7 mouse cellular contexts compared by ENCODE assay signal in genomic region chr9:57942039-57942438, GRCm38 (mm10). TPM values are rescaled to one million over a fixed set of nuclear protein-coding genes. Genes with fewer than 3 reads are reported as not detected.
A peak's percentile ranks its signal among the peaks of the same experiment; 100 is the strongest.
DNase-seq lines count a peak whose midpoint lies in the region; ATAC-seq and TF ChIP-seq lines count a peak whose summit lies in the region.

No protein-coding gene starts in this region.

- no peak overlapping the region for H3K9ac ChIP-seq in lung, embryonic 14.5 days
- H3K9ac ChIP-seq in intestine, postnatal 0 days (ENCODE audit: low read depth, low read length), result no peak overlapping the region

- ATAC-seq in lung, embryonic 14.5 days (ENCODE audit: insufficient read depth), result no peak
- no peak for ATAC-seq in intestine, postnatal 0 days

- no peaks in the 10 kb centered on the region for H3K9me3 ChIP-seq in lung, embryonic 14.5 days (ENCODE audit: low read depth, low read length)
- H3K9me3 ChIP-seq in intestine, postnatal 0 days (ENCODE audit: control insufficient read depth), result no peaks in the 10 kb centered on the region
- H3K9me3 ChIP-seq in limb, embryonic 10.5 days (replicated peaks), result no peaks in the 10 kb centered on the region

- TF ChIP-seq CTCF in lung, embryonic 14.5 days (IDR thresholded peaks at IDR 0.05; ENCODE audit: low read depth), result no peak
- no peak for TF ChIP-seq CTCF in intestine, postnatal 0 days (IDR thresholded peaks at IDR 0.05; ENCODE audit: low read depth)

- no peak for DNase-seq in lung, embryonic 14.5 days
- DNase-seq in lung, postnatal 36 days, result no peak
- DNase-seq in cerebellum, adult 11-12 months, result peak; percentile 92
- DNase-seq in cerebellum, postnatal 14 days, result peak; percentile 70 to 80
- no peak for DNase-seq in limb, embryonic 10.5 days (ENCODE audit: low spot score)
- no peak for DNase-seq in layer of hippocampus, adult 8-10 months (ENCODE audit: low spot score in 2 of 2)

- WGBS in lung, embryonic 14.5 days, result 28% methylated on average over 2 of the region's 2 CpGs
- WGBS in intestine, postnatal 0 days, result 56% methylated on average over 2 of the region's 2 CpGs
- 51% methylated on average over 2 of the region's 2 CpGs for WGBS in limb, embryonic 10.5 days

- H3K27ac ChIP-seq in lung, embryonic 14.5 days (ENCODE audit: low read depth), result no peak overlapping the region
- no peak overlapping the region; the same call in 1 of the 2 replicates for H3K27ac ChIP-seq in intestine, postnatal 0 days (ENCODE audit: low read depth, low read length)
- no peak overlapping the region for H3K27ac ChIP-seq in limb, embryonic 10.5 days

- H3K4me2 ChIP-seq in lung, embryonic 14.5 days, result peak overlapping the region; percentile 18; the same call in 1 of the 2 replicates
- peak overlapping the region; percentile 97 for H3K4me2 ChIP-seq in intestine, postnatal 0 days (replicated peaks; ENCODE audit: low read depth)

- no peak overlapping the region for H3K4me3 ChIP-seq in lung, embryonic 14.5 days (ENCODE audit: low read depth, low read length)
- H3K4me3 ChIP-seq in intestine, postnatal 0 days (ENCODE audit: low read depth, low read length), result peak overlapping the region; percentile 83
- no peak overlapping the region for H3K4me3 ChIP-seq in limb, embryonic 10.5 days

- H3K36me3 ChIP-seq in lung, embryonic 14.5 days (ENCODE audit: insufficient read depth), result no peaks in the 10 kb centered on the region
- H3K36me3 ChIP-seq in intestine, postnatal 0 days (ENCODE audit: control insufficient read depth, insufficient read depth), result no peaks in the 10 kb centered on the region
- no peaks in the 10 kb centered on the region for H3K36me3 ChIP-seq in limb, embryonic 10.5 days

- no peaks in the 10 kb centered on the region for H3K4me1 ChIP-seq in lung, embryonic 14.5 days (ENCODE audit: insufficient read depth)
- H3K4me1 ChIP-seq in intestine, postnatal 0 days (replicated peaks; ENCODE audit: control insufficient read depth, insufficient read depth, low read length), result peaks cover 14% of the 10 kb centered on the region
- peaks cover 49% of the 10 kb centered on the region for H3K4me1 ChIP-seq in limb, embryonic 10.5 days

- peaks cover 36% of the 10 kb centered on the region for H3K27me3 ChIP-seq in lung, embryonic 14.5 days (ENCODE audit: insufficient read depth, low read length)
- no peaks in the 10 kb centered on the region; the same call in 1 of the 2 replicates for H3K27me3 ChIP-seq in intestine, postnatal 0 days (replicated peaks; ENCODE audit: control insufficient read depth, insufficient read depth, low read length)
- peaks cover 97% of the 10 kb centered on the region for H3K27me3 ChIP-seq in limb, embryonic 10.5 days (ENCODE audit: low read depth, poor library complexity, severe bottlenecking)

RNA-seq across cellular contexts. Expression of gene Sema7a, which starts 2.1 kb away (rescaled TPM):
- polyA plus RNA-seq in lung, embryonic 14.5 days (2014; fragmentation: Nextera tagmentation; extraction: Ambion mirVana), result 1.0 TPM in 2 replicates
- polyA plus RNA-seq in intestine, postnatal 0 days (2015; fragmentation: Nextera tagmentation; extraction: Ambion mirVana), result 6.9 and 7.1 TPM in 2 replicates
- 0.20 and 0.26 TPM in 2 replicates for polyA plus RNA-seq in limb, embryonic 10.5 days (2016; fragmentation: Nextera tagmentation; extraction: Ambion mirVana)
- total RNA-seq in layer of hippocampus, adult 8-10 months (2022), result 100 to 1,000 TPM in 1 of 4 experiments, 10 to 100 TPM in 3; 91.0 to 102 (median 94.4) TPM

RNA-seq across cellular contexts. Expression of gene Ubl7, which starts 31.3 kb away (rescaled TPM):
- 101 and 107 TPM in 2 replicates for polyA plus RNA-seq in lung, embryonic 14.5 days (2014; fragmentation: Nextera tagmentation; extraction: Ambion mirVana)
- 77.1 and 80.7 TPM in 2 replicates for polyA plus RNA-seq in intestine, postnatal 0 days (2015; fragmentation: Nextera tagmentation; extraction: Ambion mirVana)
- 123 and 130 TPM in 2 replicates for polyA plus RNA-seq in limb, embryonic 10.5 days (2016; fragmentation: Nextera tagmentation; extraction: Ambion mirVana)
- total RNA-seq in layer of hippocampus, adult 8-10 months (2022), result 100 to 1,000 TPM in 2 of 4 experiments, 10 to 100 TPM in 2; 94.6 to 102 (median 98.2) TPM

Comparison
In these comparisons a context has a peak if more than half of its experiments do, and no peak if none do; other contexts are left out.
1. DNase-seq: peak in cerebellum, adult 11-12 months (single experiment) and cerebellum, postnatal 14 days (2 of 2); none in lung, embryonic 14.5 days (single experiment), lung, postnatal 36 days (single experiment), limb, embryonic 10.5 days (single experiment) and layer of hippocampus, adult 8-10 months (0 of 2).